Mouse (Mus musculus) kidney, adult 2 months (tissue): ENCODE measurements around the gene Ube2e3.

Source experiments
- CTCF ChIP-seq: fragments of 200-500 bp; conservative IDR thresholded peaks from 2 replicates; pipeline ENCODE4 v1.5.1; 2011; ENCODE audit warnings: low read depth, mild to moderate bottlenecking, control low read depth, low read length, moderate library complexity, mixed read lengths; ENCODE audit not compliant: insufficient read depth, insufficient read length
- POLR2A ChIP-seq: fragments of 200-500 bp; IDR thresholded peaks from one replicate; pipeline ENCODE4 v1.6.1; 2011; ENCODE audit warnings: low read depth, low read length, control low read depth

DNA sequence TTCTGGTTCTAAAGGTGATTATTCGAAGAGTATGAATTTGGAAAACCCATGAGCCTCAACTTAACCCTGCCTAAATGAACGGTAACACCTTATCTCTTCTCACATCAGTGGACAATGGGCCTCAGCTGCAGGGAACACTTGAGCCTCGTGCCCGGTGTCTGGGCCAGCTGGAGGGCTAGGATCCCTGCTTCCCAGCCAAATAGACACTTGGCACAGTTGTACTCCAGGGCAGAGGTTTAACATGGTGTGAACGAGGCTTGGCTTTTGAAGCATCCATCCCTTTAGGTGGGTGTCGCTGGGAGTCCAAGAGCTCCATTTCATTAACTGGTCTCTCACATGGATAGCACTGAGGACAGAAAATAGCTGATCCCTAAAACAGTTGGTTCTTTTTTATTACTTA, 102.2 kb downstream of the Ube2e3 start:
- TF ChIP-seq CTCF, result no peak
- TF ChIP-seq POLR2A, result no peak
